17 mouse cellular contexts compared by ENCODE assay signal in genomic region chr10:61972041-61972440, GRCm38 (mm10). TPM values are rescaled to one million over a fixed set of nuclear protein-coding genes. Genes with fewer than 3 reads are reported as not detected.
DNase-seq lines count a peak whose midpoint lies in the region.
"Had no signal": no experiment of that assay in that cellular context is flagged by ENCODE, and none has a peak within 500 bp of the region (broad histone marks: within the 10 kb centered on the region; RNA-seq: fewer than 3 reads in every experiment).

No protein-coding gene starts in this region.

- H3K4me3 ChIP-seq in heart, embryonic 10.5 days: no peak overlapping the region
- H3K4me3 ChIP-seq: embryonic facial prominence, embryonic 15.5 days; forebrain, embryonic 10.5 days; hindbrain, embryonic 15.5 days; limb, embryonic 15.5 days; stomach, embryonic 15.5 days had no signal

- peaks cover 14% of the 10 kb centered on the region for H3K27me3 ChIP-seq in heart, embryonic 10.5 days (ENCODE audit: insufficient read depth, poor library complexity, severe bottlenecking)

- H3K36me3 ChIP-seq in heart, embryonic 10.5 days: peaks cover 3% of the 10 kb centered on the region; the same call in 1 of the 2 replicates
- H3K36me3 ChIP-seq: embryonic facial prominence, embryonic 15.5 days; forebrain, embryonic 10.5 days; hindbrain, embryonic 15.5 days; limb, embryonic 15.5 days; stomach, embryonic 15.5 days had no signal

- WGBS in heart, embryonic 10.5 days: 15% methylated on average over 4 of the region's 4 CpGs

- H3K4me1 ChIP-seq in heart, embryonic 10.5 days: peaks cover 70% of the 10 kb centered on the region

- DNase-seq in heart, embryonic 10.5 days (ENCODE audit: low spot score): no peak
- DNase-seq in heart, adult 18-20 months: no peak
- peak; percentile 82 for DNase-seq in left cerebral cortex, postnatal 4 days
- DNase-seq in left cerebral cortex, adult 9 months (ENCODE audit: low spot score in 2 of 2): no peak
- DNase-seq in right cerebral cortex, postnatal 4 days: peak; percentile 18
- no peak for DNase-seq in right cerebral cortex, adult 2 months (ENCODE audit: low spot score in 2 of 2)
- DNase-seq in spleen, adult 12 weeks (ENCODE audit: low spot score): no peak
- DNase-seq: gastrocnemius, postnatal 25 days; lung, postnatal 10 days; right cerebral cortex, adult 18-20 months; thymus, adult 2 months had no signal

- intact Hi-C loops in left cerebral cortex, postnatal 4 days (cut with DNase I): no loop called here

- no peaks in the 10 kb centered on the region for H3K9me3 ChIP-seq in heart, embryonic 10.5 days
- H3K9me3 ChIP-seq: embryonic facial prominence, embryonic 15.5 days; hindbrain, embryonic 15.5 days; limb, embryonic 15.5 days; stomach, embryonic 15.5 days had no signal

- 0 out of 2 replicates have a peak overlapping the region, but pooled peaks have one; percentile 52 for H3K27ac ChIP-seq in heart, embryonic 10.5 days
- H3K27ac ChIP-seq: embryonic facial prominence, embryonic 15.5 days; forebrain, embryonic 10.5 days; hindbrain, embryonic 15.5 days; limb, embryonic 15.5 days; stomach, embryonic 15.5 days had no signal

RNA-seq across cellular contexts. Expression of gene Col13a1, which starts 6.9 kb away (rescaled TPM):
- 12.3 and 17.7 TPM in 2 replicates for polyA plus RNA-seq in heart, embryonic 10.5 days (2016; fragmentation: Nextera tagmentation; extraction: Ambion mirVana)
- under 1 TPM; 0.49 to 0.72 TPM for total RNA-seq in heart, adult 18-20 months (2021)
- 1 to 10 TPM; 2.1 to 2.4 TPM for total RNA-seq in left cerebral cortex, postnatal 4 days (2021)
- total RNA-seq: megakaryocyte, adult 5-6 weeks had no signal

Comparison
In these comparisons a context has a peak if more than half of its experiments do, and no peak if none do; other contexts are left out.
1. DNase-seq: peak in left cerebral cortex, postnatal 4 days (single experiment) and right cerebral cortex, postnatal 4 days (single experiment); none in heart, embryonic 10.5 days (single experiment), heart, adult 18-20 months (0 of 2), left cerebral cortex, adult 9 months (0 of 2), right cerebral cortex, adult 2 months (0 of 2) and spleen, adult 12 weeks (single experiment).